Mouse (Mus musculus) CH12.LX (cell line): ENCODE measurements at regions not wholly inside any gene's neighbourhood (a gene's known extent, or its start where the extent isn't known, plus 50 kb on each side); places are given as distances from the start of the nearest gene placed in this dataset.

Experiments
- DNase-seq: peaks from one replicate; pipeline ENCODE4 v3.0.0-alpha.2; 2013; ENCODE audit errors: extremely low read depth
- H3K27ac ChIP-seq: 2 replicates; pipeline ENCODE4 v1.5.1; 2012; ENCODE audit warnings: low read depth, mild to moderate bottlenecking, control low read depth, moderate library complexity; ENCODE audit not compliant: insufficient read depth
- H3K27me3 ChIP-seq: replicated peaks from 2 replicates; pipeline ENCODE3; 2012; ENCODE audit warnings: inconsistent platforms
- H3K36me3 ChIP-seq, 2 experiments: replicated peaks in 1 of 2; 2 replicates each; pipeline versions ENCODE3 to v1.6.1; 2012; ENCODE audit warnings: inconsistent platforms in 1 of 2, low read length in 1 of 2, mild to moderate bottlenecking in 1 of 2, mixed read lengths in 1 of 2, moderate library complexity in 1 of 2; ENCODE audit not compliant: control insufficient read depth in 1 of 2, insufficient read depth in 1 of 2
- H3K4me1 ChIP-seq, 2 experiments: 2 replicates each; pipeline ENCODE4 v1.6.1; 2012; ENCODE audit warnings: inconsistent platforms in 1 of 2, moderate library complexity in 1 of 2; ENCODE audit not compliant: insufficient read depth in 2 of 2, control insufficient read depth in 1 of 2
- H3K4me2 ChIP-seq: 2 replicates; pipeline ENCODE4 v1.6.1; 2012; ENCODE audit warnings: low read depth, mild to moderate bottlenecking, control low read depth; ENCODE audit not compliant: poor library complexity, insufficient read depth, severe bottlenecking
- H3K4me3 ChIP-seq, 3 experiments: fragments of 150-350 bp in 1 of 3; sonication (generic) in 1 of 3; replicated peaks in 1 of 3; 2 replicates each; pipeline versions ENCODE3 to v1.5.1; 2011 to 2012; ENCODE audit warnings: low read depth in 2 of 3, low read length in 2 of 3, mild to moderate bottlenecking in 2 of 3, moderate library complexity in 2 of 3, control low read depth in 1 of 3, improper control_type of control experiment in 1 of 3, inconsistent platforms in 1 of 3, mixed read lengths in 1 of 3; ENCODE audit not compliant: poor library complexity in 1 of 3
- H3K79me2 ChIP-seq: replicated peaks from 2 replicates; pipeline ENCODE4 v1.6.1; 2012; ENCODE audit warnings: mild to moderate bottlenecking, moderate library complexity; ENCODE audit not compliant: control insufficient read depth, poor library complexity, insufficient read depth, severe bottlenecking; ENCODE audit errors: extremely low read depth
- H3K9ac ChIP-seq: 2 replicates; pipeline ENCODE4 v1.6.1; 2012; ENCODE audit warnings: low read depth, mild to moderate bottlenecking, control low read depth, moderate library complexity; ENCODE audit not compliant: insufficient read depth
- H3K9me3 ChIP-seq: replicated peaks from 2 replicates; pipeline ENCODE3; 2012; ENCODE audit warnings: low read length, inconsistent platforms, mixed read lengths
- BHLHE40 ChIP-seq: IDR thresholded peaks from 2 replicates; pipeline ENCODE4 v1.6.1; 2011; ENCODE audit warnings: mild to moderate bottlenecking, low read depth, low read length, improper control_type of control experiment
- CHD1 ChIP-seq: IDR thresholded peaks from 2 replicates; pipeline ENCODE4 v1.6.1; 2012; ENCODE audit warnings: low read depth, low read length, improper control_type of control experiment, inconsistent platforms
- CHD2 ChIP-seq: IDR thresholded peaks from 2 replicates; pipeline ENCODE4 v1.6.1; 2011; ENCODE audit warnings: low read length, improper control_type of control experiment
- CTCF ChIP-seq, 2 experiments: IDR thresholded peaks in 1 of 2; conservative IDR thresholded peaks in 1 of 2; 2 replicates each; pipeline ENCODE4 v1.5.1; 2011 to 2012; ENCODE audit warnings: low read depth in 2 of 2, low read length in 2 of 2, improper control_type of control experiment in 1 of 2, inconsistent platforms in 1 of 2, mild to moderate bottlenecking in 1 of 2, moderate library complexity in 1 of 2
- E2F4 ChIP-seq: IDR thresholded peaks from 2 replicates; pipeline ENCODE4 v1.6.1; 2011; ENCODE audit warnings: low read depth, low read length, improper control_type of control experiment; ENCODE audit not compliant: insufficient replicate concordance
- ELF1 ChIP-seq: IDR thresholded peaks from 2 replicates; pipeline ENCODE4 v1.6.1; 2014; ENCODE audit warnings: low read depth, mild to moderate bottlenecking, inconsistent platforms, low read length, improper control_type of control experiment
- GABPA ChIP-seq: IDR thresholded peaks from 2 replicates; pipeline ENCODE4 v1.6.1; 2012; ENCODE audit warnings: low read depth, low read length, improper control_type of control experiment, inconsistent platforms; ENCODE audit not compliant: insufficient replicate concordance
- HCFC1 ChIP-seq: IDR thresholded peaks from 2 replicates; pipeline ENCODE4 v1.6.1; 2012; ENCODE audit warnings: low read depth, mild to moderate bottlenecking, inconsistent platforms, low read length, improper control_type of control experiment
- JUN ChIP-seq: IDR thresholded peaks from 2 replicates; pipeline ENCODE4 v1.6.1; 2011; ENCODE audit warnings: low read depth, mild to moderate bottlenecking, low read length, improper control_type of control experiment, moderate library complexity; ENCODE audit not compliant: insufficient read depth
- KAT2A ChIP-seq: IDR thresholded peaks from 2 replicates; pipeline ENCODE4 v1.6.1; 2012; ENCODE audit warnings: low read length, improper control_type of control experiment, inconsistent platforms; ENCODE audit not compliant: insufficient replicate concordance
- MAX ChIP-seq: IDR thresholded peaks from 2 replicates; pipeline ENCODE4 v1.6.1; 2011; ENCODE audit warnings: low read length, improper control_type of control experiment
- MAZ ChIP-seq: IDR thresholded peaks from 2 replicates; pipeline ENCODE4 v1.6.1; 2012; ENCODE audit warnings: low read depth, mild to moderate bottlenecking, inconsistent platforms, low read length, improper control_type of control experiment, moderate library complexity
- MEF2A ChIP-seq: IDR thresholded peaks from 2 replicates; pipeline ENCODE4 v1.6.1; 2014; ENCODE audit warnings: low read depth, mild to moderate bottlenecking, inconsistent platforms, low read length, improper control_type of control experiment, borderline replicate concordance
- MYC ChIP-seq: IDR thresholded peaks from 2 replicates; pipeline ENCODE4 v1.6.1; 2011; ENCODE audit warnings: low read depth, mild to moderate bottlenecking, improper control_type of control experiment, low read length
- NELFE ChIP-seq: IDR thresholded peaks from 2 replicates; pipeline ENCODE4 v1.6.1; 2011; ENCODE audit warnings: low read depth, low read length, improper control_type of control experiment
- PAX5 ChIP-seq: IDR thresholded peaks from 2 replicates; pipeline ENCODE4 v1.6.1; 2012; ENCODE audit warnings: low read length, inconsistent platforms, mixed read lengths
- POLR2AphosphoS2 ChIP-seq: IDR thresholded peaks from 2 replicates; pipeline ENCODE4 v1.6.1; 2011; ENCODE audit warnings: low read depth, low read length, improper control_type of control experiment
- RAD21 ChIP-seq: IDR thresholded peaks from 2 replicates; pipeline ENCODE4 v1.6.1; 2011; ENCODE audit warnings: low read depth, mild to moderate bottlenecking, low read length, improper control_type of control experiment, moderate library complexity
- RCOR1 ChIP-seq: conservative IDR thresholded peaks from 2 replicates; pipeline ENCODE4 v1.6.1; 2012; ENCODE audit warnings: low read depth, mild to moderate bottlenecking, inconsistent platforms, low read length, improper control_type of control experiment
- SMC3 ChIP-seq: IDR thresholded peaks from 2 replicates; pipeline ENCODE4 v1.6.1; 2011; ENCODE audit warnings: low read depth, low read length, improper control_type of control experiment
- TBP ChIP-seq: conservative IDR thresholded peaks from 2 replicates; pipeline ENCODE4 v1.6.1; 2011; ENCODE audit warnings: low read depth, low read length, improper control_type of control experiment
- USF1 ChIP-seq: IDR thresholded peaks from 2 replicates; pipeline ENCODE4 v1.6.1; 2014; ENCODE audit warnings: low read depth, mild to moderate bottlenecking, inconsistent platforms, low read length, improper control_type of control experiment
- USF2 ChIP-seq: conservative IDR thresholded peaks from 2 replicates; pipeline ENCODE4 v1.6.1; 2011; ENCODE audit warnings: low read depth, low read length, improper control_type of control experiment
- ZKSCAN1 ChIP-seq: IDR thresholded peaks from 2 replicates; pipeline ENCODE4 v1.6.1; 2012; ENCODE audit warnings: low read depth, inconsistent platforms, low read length, improper control_type of control experiment, borderline replicate concordance
- ZMIZ1 ChIP-seq: IDR thresholded peaks from 2 replicates; pipeline ENCODE4 v1.6.1; 2012; ENCODE audit warnings: low read depth, mild to moderate bottlenecking, inconsistent platforms, low read length, improper control_type of control experiment
- ZNF384 ChIP-seq: IDR thresholded peaks from 2 replicates; pipeline ENCODE4 v1.6.1; 2012; ENCODE audit warnings: low read depth, low read length, improper control_type of control experiment, inconsistent platforms
- dilution Hi-C: fragments of 300-500 bp; cut with MboI; formaldehyde crosslinking; loops from 2 replicates; pipeline ENCODE4 v1.14.3; 2020; ENCODE audit warnings: low sequenced_read_pairs; ENCODE audit not compliant: extremely low pct_unique_long_range_greater_than_20kb, extremely low pct_ligation_motif_present
- in situ Hi-C: fragments of 300-500 bp; cut with MboI; formaldehyde crosslinking; loops from 3 replicates; pipeline ENCODE4 v1.14.3; 2019; ENCODE audit warnings: low sequenced_read_pairs, low pct_ligation_motif_present, low pct_unique_long_range_greater_than_20kb, mixed read lengths

DNA sequence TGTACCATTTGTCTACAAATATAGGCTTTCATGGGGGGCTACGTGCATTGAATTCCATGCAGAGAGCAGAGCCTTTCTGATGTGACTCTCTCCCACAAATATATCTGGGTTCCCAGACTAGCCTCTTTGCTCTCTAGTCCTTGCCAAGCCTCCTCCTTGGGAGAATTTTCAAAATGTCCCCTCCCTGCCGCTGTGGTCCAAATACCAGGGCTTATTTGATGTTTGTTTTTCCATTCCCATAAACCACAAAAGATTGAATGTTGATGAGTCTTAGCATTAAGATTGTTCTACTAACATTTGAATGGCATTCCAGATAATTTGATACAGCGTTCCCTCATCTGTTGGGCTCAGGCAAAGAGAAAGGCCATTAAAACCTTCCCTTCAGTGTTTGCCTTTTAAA, 360.4 kb upstream of the Slc35b3 start:
- Histone ChIP-seq H3K9me3 (no peaks in the 10 kb centered on the region), H3K79me2 (no peaks in the 10 kb centered on the region), H3K4me1 (no peaks in the 10 kb centered on the region), H3K4me2 (no peak overlapping the region), H3K9ac (no peak overlapping the region), H3K27me3 (no peaks in the 10 kb centered on the region), H3K4me3 (no peak overlapping the region), H3K27ac (no peak overlapping the region), H3K36me3 (no peaks in the 10 kb centered on the region)
- dilution Hi-C loops (no loop called here), in situ Hi-C loops (no loop called here)
- DNase-seq: no peak
- TF ChIP-seq CHD1 (no peak), SMC3 (no peak), MAZ (no peak), MEF2A (no peak), E2F4 (no peak), USF2 (no peak), ELF1 (no peak), RCOR1 (no peak), RAD21 (no peak), PAX5 (no peak), MAX (no peak), MYC (no peak), CTCF (conservative IDR thresholded peaks at IDR 0.05 in 1 of 2, IDR thresholded peaks at IDR 0.05 in 1 of 2; ENCODE audit: low read depth in 2 of 2, low read length in 2 of 2) (no peak), BHLHE40 (no peak), USF1 (no peak), POLR2AphosphoS2 (no peak), ZKSCAN1 (no peak)

DNA sequence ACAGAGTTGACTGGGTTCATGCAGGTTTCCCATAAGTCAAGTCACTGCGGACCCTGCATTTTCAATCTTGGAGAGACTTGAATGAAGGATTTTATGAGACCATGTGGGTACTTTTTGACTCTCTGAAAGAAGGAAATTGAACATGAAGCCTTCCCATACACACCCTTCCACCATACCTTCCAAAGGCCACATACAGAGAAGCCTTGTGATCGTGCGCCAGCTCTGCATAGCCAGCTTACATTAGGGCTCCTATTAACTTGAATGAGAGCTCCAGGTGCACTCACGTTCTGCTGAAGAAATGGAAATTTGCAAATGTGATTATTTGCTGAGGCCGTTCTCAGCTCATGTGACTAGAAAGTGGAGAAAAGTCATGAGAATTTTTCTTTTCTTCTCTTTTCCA, 349.1 kb upstream of the Slc35b3 start:
- dilution Hi-C loops (no loop called here), in situ Hi-C loops (no loop called here)
- no peak for DNase-seq
- Histone ChIP-seq H3K9me3 (no peaks in the 10 kb centered on the region), H3K36me3 (no peaks in the 10 kb centered on the region), H3K4me1 (peaks cover 0 to 12% of the 10 kb centered on the region in 2 experiments; a peak in 1 of 4 replicates), H3K4me3 (no peak overlapping the region), H3K9ac (no peak overlapping the region), H3K4me2 (no peak overlapping the region), H3K27ac (no peak overlapping the region), H3K27me3 (no peaks in the 10 kb centered on the region), H3K79me2 (no peaks in the 10 kb centered on the region)
- TF ChIP-seq POLR2AphosphoS2: no peak
- no peak for TF ChIP-seq MYC
- TF ChIP-seq ELF1: no peak
- TF ChIP-seq ZNF384: no peak
- no peak for TF ChIP-seq JUN
- TF ChIP-seq HCFC1: no peak
- no peak for TF ChIP-seq TBP
- TF ChIP-seq KAT2A: no peak
- no peak for TF ChIP-seq MAX
- TF ChIP-seq MAZ: no peak
- TF ChIP-seq CHD2: no peak
- no peak for TF ChIP-seq GABPA
- no peak for TF ChIP-seq CHD1
- no peak for TF ChIP-seq SMC3
- no peak for TF ChIP-seq RAD21
- no peak for TF ChIP-seq ZMIZ1
- TF ChIP-seq MEF2A: no peak
- TF ChIP-seq NELFE: no peak
- no peak for TF ChIP-seq USF1
